Mouse (Mus musculus) heart, adult 2 months (tissue): ENCODE measurements around the gene Tmem203. TPM values are rescaled to one million over a fixed set of nuclear protein-coding genes. Genes with fewer than 3 reads are reported as not detected.

Experiments
- DNase-seq, 2 experiments: peaks; one replicate each; pipeline ENCODE4 v3.0.0; 2021
- H3K27ac ChIP-seq: fragments of 200-600 bp; 2 replicates; pipeline ENCODE4 v1.8.1; 2022
- H3K27me3 ChIP-seq: fragments of 200-500 bp; 2 replicates; pipeline ENCODE4 v1.6.1; 2012; ENCODE audit warnings: mild to moderate bottlenecking, low read length, inconsistent platforms, mixed read lengths; ENCODE audit not compliant: control insufficient read depth, insufficient read depth
- H3K36me3 ChIP-seq: fragments of 200-500 bp; 2 replicates; pipeline ENCODE4 v1.6.1; 2012; ENCODE audit warnings: low read length, inconsistent platforms; ENCODE audit not compliant: control insufficient read depth, insufficient read depth
- H3K4me1 ChIP-seq: fragments of 200-500 bp; 2 replicates; pipeline ENCODE4 v1.6.1; 2011; ENCODE audit warnings: low read length; ENCODE audit not compliant: control insufficient read depth, insufficient read depth
- H3K4me3 ChIP-seq: fragments of 200-600 bp; 2 replicates; pipeline ENCODE4 v1.8.1; 2022
- H3K79me2 ChIP-seq: fragments of 200-500 bp; replicated peaks from 2 replicates; pipeline ENCODE4 v1.6.1; 2012; ENCODE audit warnings: mild to moderate bottlenecking, inconsistent platforms, low read length, moderate library complexity, mixed read lengths; ENCODE audit not compliant: control insufficient read depth, insufficient read depth
- H3K9ac ChIP-seq: fragments of 200-500 bp; 2 replicates; pipeline ENCODE4 v1.6.1; 2012; ENCODE audit warnings: low read depth, mild to moderate bottlenecking, control low read depth, inconsistent platforms, low read length, mixed read lengths
- CTCF ChIP-seq: fragments of 200-600 bp; IDR thresholded peaks from 2 replicates; pipeline ENCODE4 v1.8.1; 2022; ENCODE audit warnings: antibody characterized with exemption, mild to moderate bottlenecking, moderate library complexity
- EP300 ChIP-seq: fragments of 200-500 bp; IDR thresholded peaks from 2 replicates; pipeline ENCODE4 v1.6.1; 2011; ENCODE audit warnings: low read depth, low read length, control low read depth; ENCODE audit not compliant: insufficient read depth
- POLR2A ChIP-seq: fragments of 200-500 bp; IDR thresholded peaks from 2 replicates; pipeline ENCODE4 v1.6.1; 2011; ENCODE audit warnings: mild to moderate bottlenecking, low read depth, low read length, control low read depth; ENCODE audit not compliant: insufficient read depth
- WGBS: fragments of 180-500 bp; shearing (Covaris S2); methylation state at CpG from one replicate; pipeline ENCODE4 v1.1.7; 2018; 5-methylcytosine and 5-hydroxymethylcytosine counted together
- intact Hi-C: fragments of 180-260 bp; cut with DNase I; formaldehyde crosslinking; loops from one replicate; pipeline ENCODE4 v1.15.1; 2025
- polyA plus RNA-seq: library from polyadenylated mRNA; depleted of rRNA; stranded (reverse); fragments of >200 nt; gene quantifications from 2 replicates; pipeline ENCODE4 v1.2.3, GENCODE M21; 2012
- total RNA-seq, 2 experiments: library from RNA; stranded (reverse); gene quantifications; 2 replicates each; pipeline ENCODE4 v1.2.3; 2021

Gene Tmem203
- total and polyA plus RNA-seq, 3 experiments, result 13.1 to 22.2 (median 14.1) TPM

GRCm38 (mm10) chr2:25224766-25225752, 30.2 kb upstream of the Tmem203 start:
- peak; percentile 6; the same call in 1 of the 2 replicates for TF ChIP-seq CTCF
- peak; percentile 60; the same call in 1 of the 2 replicates for TF ChIP-seq POLR2A
- TF ChIP-seq EP300, result 0 out of 2 replicates have a peak, but pooled peaks have one; percentile 33
- H3K36me3 ChIP-seq, result peaks cover 3% of the 10 kb centered on the region; the same call in 1 of the 2 replicates
- no peaks in the 10 kb centered on the region for H3K27me3 ChIP-seq
- H3K4me1 ChIP-seq, result peaks cover 5% of the 10 kb centered on the region
- H3K27ac ChIP-seq, result peak overlapping the region; percentile 95
- H3K79me2 ChIP-seq, result no peaks in the 10 kb centered on the region
- peak overlapping the region; percentile 58 for H3K4me3 ChIP-seq
- intact Hi-C loops, result loop anchor here (1.0 to 5.0 kb wide), 3 partner anchors 14 to 47 kb away; partner anchors contain the start of genes Anapc2, Nelfb, Ssna1 and Tor4a
- DNase-seq, result peak; percentile 93 to 99
- 2% methylated on average over 41 of the region's 41 CpGs for WGBS
- peak overlapping the region; percentile 74 for H3K9ac ChIP-seq

GRCm38 (mm10) chr2:25225811-25226379, 29.3 kb upstream of the Tmem203 start:
- H3K27ac ChIP-seq, result peak overlapping the region; percentile 95
- H3K27me3 ChIP-seq, result no peaks in the 10 kb centered on the region
- no peaks in the 10 kb centered on the region for H3K79me2 ChIP-seq
- intact Hi-C loops, result loop anchor here (1.0 to 5.0 kb wide), 2 partner anchors 30 to 46 kb away; partner anchors contain the start of genes Anapc2, Ssna1 and Tor4a
- DNase-seq, result no peak
- peak overlapping the region; percentile 58; the same call in 1 of the 2 replicates for H3K4me3 ChIP-seq
- peaks cover 5% of the 10 kb centered on the region for H3K4me1 ChIP-seq
- 80% methylated on average over 8 of the region's 8 CpGs for WGBS
- TF ChIP-seq EP300 (no peak), POLR2A (no peak), CTCF (no peak)
- peaks cover 3% of the 10 kb centered on the region; the same call in 1 of the 2 replicates for H3K36me3 ChIP-seq
- no peak overlapping the region for H3K9ac ChIP-seq

- H3K4me3 ChIP-seq, result no peak overlapping the region
- intact Hi-C loops, result loop anchor here (5.0 kb wide), 1 partner anchor 45 kb away; the partner anchor contains the start of genes Anapc2 and Ssna1
- no peak overlapping the region for H3K27ac ChIP-seq
- TF ChIP-seq EP300 (no peak), CTCF (no peak), POLR2A (no peak)
- H3K4me1 ChIP-seq, result peaks cover 5% of the 10 kb centered on the region
- H3K79me2 ChIP-seq, result no peaks in the 10 kb centered on the region
- WGBS, result 77% methylated on average over 5 of the region's 5 CpGs
- H3K9ac ChIP-seq, result no peak overlapping the region
- H3K36me3 ChIP-seq, result peaks cover 3% of the 10 kb centered on the region; the same call in 1 of the 2 replicates
- H3K27me3 ChIP-seq, result no peaks in the 10 kb centered on the region
- DNase-seq, result no peak
Observed at GRCm38 (mm10) chr2:25226864-25227263, 28.4 kb upstream of the Tmem203 start.

- H3K9ac ChIP-seq, result no peak overlapping the region
- TF ChIP-seq EP300 (no peak), POLR2A (no peak), CTCF (no peak)
- intact Hi-C loops, result loop anchor here (5.0 kb wide), 1 partner anchor 45 kb away; the partner anchor contains the start of genes Anapc2 and Ssna1
- H3K27me3 ChIP-seq, result no peaks in the 10 kb centered on the region
- no peaks in the 10 kb centered on the region for H3K79me2 ChIP-seq
- peaks cover 5% of the 10 kb centered on the region for H3K4me1 ChIP-seq
- DNase-seq, result no peak
- H3K27ac ChIP-seq, result no peak overlapping the region
- peaks cover 3% of the 10 kb centered on the region; the same call in 1 of the 2 replicates for H3K36me3 ChIP-seq
- H3K4me3 ChIP-seq, result no peak overlapping the region
- WGBS, result 95% methylated on average over 4 of the region's 4 CpGs
Observed at GRCm38 (mm10) chr2:25227406-25227805, 27.8 kb upstream of the Tmem203 start.

- intact Hi-C loops, result loop anchor here (1.0 to 5.0 kb wide), 3 partner anchors 26 to 44 kb away; partner anchors contain the start of genes Anapc2, Ssna1 and Tmem203
- peak overlapping the region; percentile 85 for H3K27ac ChIP-seq
- H3K9ac ChIP-seq, result no peak overlapping the region; the same call in 1 of the 2 replicates
- under 1% methylated on average over 7 of the region's 7 CpGs for WGBS
- H3K36me3 ChIP-seq, result no peaks in the 10 kb centered on the region; the same call in 1 of the 2 replicates
- peak; percentile 63; the same call in 1 of the 2 replicates for TF ChIP-seq EP300
- TF ChIP-seq POLR2A, result no peak
- TF ChIP-seq CTCF, result peak; percentile 83
- no peaks in the 10 kb centered on the region for H3K27me3 ChIP-seq
- DNase-seq, result peak; percentile 84 to 90
- no peaks in the 10 kb centered on the region for H3K79me2 ChIP-seq
- H3K4me3 ChIP-seq, result peak overlapping the region; percentile 36; the same call in 1 of the 2 replicates
- peaks cover 4% of the 10 kb centered on the region for H3K4me1 ChIP-seq
Observed at GRCm38 (mm10) chr2:25228431-25228889, 26.8 kb upstream of the Tmem203 start.
